Mouse (Mus musculus) bone marrow macrophage, adult 2 months (primary cell): Measurements from ENCODE around the gene Ap2b1.

Experiments
- CTCF ChIP-seq: IDR thresholded peaks from 2 replicates; pipeline ENCODE4 v1.5.1; 2012; ENCODE audit warnings: low read depth, mild to moderate bottlenecking, low read length, moderate library complexity
- POLR2A ChIP-seq: IDR thresholded peaks from 2 replicates; pipeline ENCODE4 v1.6.1; 2012; ENCODE audit warnings: mild to moderate bottlenecking, low read depth, low read length, borderline replicate concordance

- TF ChIP-seq CTCF (no peak), POLR2A (no peak)
These were observed 28.0 kb upstream of the Ap2b1 start for GRCm38 (mm10) chr11:83270842-83271150.
